8 mouse cellular contexts compared by ENCODE assay signal in the genomic region with DNA sequence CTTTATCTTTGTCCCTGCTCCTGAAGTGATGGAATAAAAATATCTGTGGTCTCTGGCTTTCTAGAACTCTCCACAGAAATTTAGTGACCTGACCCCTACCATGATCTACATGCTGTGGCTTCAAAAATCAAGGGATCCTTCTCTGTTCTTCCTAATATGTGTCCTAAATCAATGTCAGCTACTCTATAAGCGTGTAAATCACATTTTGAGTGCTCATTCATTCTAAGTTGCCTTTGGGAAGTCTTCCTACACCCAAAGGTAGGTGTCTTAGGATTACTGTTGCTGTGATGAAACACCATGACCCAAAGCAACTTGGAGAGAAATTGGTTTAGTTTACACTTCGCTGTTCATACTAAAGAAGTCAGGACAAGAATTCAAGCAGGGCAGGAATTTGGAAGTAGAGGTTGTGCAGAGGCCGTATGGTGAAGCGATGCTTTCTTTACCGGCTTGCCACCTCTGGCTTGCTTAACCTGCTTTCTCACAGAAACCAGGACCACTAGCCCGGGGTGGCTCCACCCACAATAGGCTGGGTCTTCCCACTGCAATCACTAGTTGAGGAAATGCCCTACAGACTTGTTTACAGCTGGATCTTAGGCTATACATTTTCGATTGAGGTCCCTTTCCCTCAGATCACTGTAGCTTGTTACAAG. TPM values are rescaled to one million over a fixed set of nuclear protein-coding genes. Genes with fewer than 3 reads are reported as not detected.
A peak's percentile ranks its signal among the peaks of the same experiment; 100 is the strongest.
DNase-seq lines count a peak whose midpoint lies in the region; ATAC-seq and TF ChIP-seq lines count a peak whose summit lies in the region.

No protein-coding gene starts in this region.

- 46% methylated on average over 7 of the region's 7 CpGs for WGBS in forebrain, embryonic 11.5 days
- WGBS in small intestine, adult 2 months: 42% methylated on average over 7 of the region's 7 CpGs

- intact Hi-C loops in gastrocnemius, postnatal 36 days (cut with DNase I): no loop called here

- no peak for TF ChIP-seq EP300 in CH12.LX (IDR thresholded peaks at IDR 0.05; ENCODE audit: low read length)

- H3K27ac ChIP-seq in CH12.LX (ENCODE audit: insufficient read depth, low read depth): no peak overlapping the region
- H3K27ac ChIP-seq in forebrain, embryonic 11.5 days (ENCODE audit: low read depth, low read length): no peak overlapping the region
- no peak overlapping the region for H3K27ac ChIP-seq in small intestine, adult 2 months (ENCODE audit: insufficient read depth, low read depth, low read length)

- H3K9ac ChIP-seq in CH12.LX (ENCODE audit: insufficient read depth, low read depth): peak overlapping the region; percentile 87
- H3K9ac ChIP-seq in forebrain, embryonic 11.5 days (ENCODE audit: low read length): peak overlapping the region; percentile 77

- in situ Hi-C loops in CH12.LX (cut with MboI; ENCODE audit: low pct_ligation_motif_present, low pct_unique_long_range_greater_than_20kb, low sequenced_read_pairs): no loop called here

- no peak for TF ChIP-seq CTCF in CH12.LX (conservative IDR thresholded peaks at IDR 0.05 in 1 of 2, IDR thresholded peaks at IDR 0.05 in 1 of 2; ENCODE audit: low read depth in 2 of 2, low read length in 2 of 2)
- no peak for TF ChIP-seq CTCF in small intestine, adult 2 months (IDR thresholded peaks at IDR 0.05; ENCODE audit: extremely low read depth, insufficient read length, insufficient replicate concordance, low read depth, low read length)

- H3K9me3 ChIP-seq in erythroblast, embryonic 14.5 days (ENCODE audit: control insufficient read depth, low read length): no peaks in the 10 kb centered on the region
- no peaks in the 10 kb centered on the region for H3K9me3 ChIP-seq in CH12.LX (replicated peaks; ENCODE audit: low read length)
- H3K9me3 ChIP-seq in forebrain, embryonic 11.5 days (ENCODE audit: control insufficient read depth, low read length): no peaks in the 10 kb centered on the region

- no peak for ATAC-seq in erythroblast, adult 5-6 weeks (replicated peaks; ENCODE audit: low FRiP score, poor library complexity, severe bottlenecking)
- no peak for ATAC-seq in forebrain, embryonic 11.5 days (replicated peaks; ENCODE audit: low FRiP score)

- H3K4me2 ChIP-seq in CH12.LX (ENCODE audit: insufficient read depth, low read depth, poor library complexity, severe bottlenecking): peak overlapping the region; percentile 89
- peak overlapping the region; percentile 92 for H3K4me2 ChIP-seq in forebrain, embryonic 11.5 days (ENCODE audit: low read depth, low read length, severe bottlenecking)

- H3K79me2 ChIP-seq in CH12.LX (replicated peaks; ENCODE audit: control insufficient read depth, extremely low read depth, insufficient read depth, poor library complexity, severe bottlenecking): peaks cover 28% of the 10 kb centered on the region

- dilution Hi-C loops in CH12.LX (cut with MboI; ENCODE audit: extremely low pct_ligation_motif_present, extremely low pct_unique_long_range_greater_than_20kb, low sequenced_read_pairs): no loop called here

- peaks cover 23% of the 10 kb centered on the region for H3K27me3 ChIP-seq in erythroblast, embryonic 14.5 days (ENCODE audit: control insufficient read depth)
- H3K27me3 ChIP-seq in CH12.LX (replicated peaks): peaks cover 5% of the 10 kb centered on the region
- H3K27me3 ChIP-seq in forebrain, embryonic 11.5 days (ENCODE audit: control insufficient read depth, insufficient read depth, low read length): peaks cover 2% of the 10 kb centered on the region; the same call in 1 of the 2 replicates
- H3K27me3 ChIP-seq in small intestine, adult 2 months (ENCODE audit: control insufficient read depth, insufficient read depth, low read length): no peaks in the 10 kb centered on the region

- H3K4me3 ChIP-seq in erythroblast, embryonic 14.5 days (replicated peaks): peak overlapping the region; percentile 79
- peak overlapping the region; percentile 59 to 84 (median 73) for H3K4me3 ChIP-seq in CH12.LX (replicated peaks in 1 of 3; ENCODE audit: low read depth in 2 of 3, low read length in 2 of 3, poor library complexity in 1 of 3)
- H3K4me3 ChIP-seq in forebrain, embryonic 11.5 days (ENCODE audit: low read depth, low read length): peak overlapping the region; percentile 63
- peak overlapping the region; percentile 86 for H3K4me3 ChIP-seq in small intestine, adult 2 months (ENCODE audit: low read depth, low read length)

- H3K4me1 ChIP-seq in erythroblast, embryonic 14.5 days (ENCODE audit: control insufficient read depth): peaks cover 47% of the 10 kb centered on the region
- H3K4me1 ChIP-seq in CH12.LX (ENCODE audit: control insufficient read depth in 1 of 2, insufficient read depth in 2 of 2): peaks cover 7 to 42% of the 10 kb centered on the region in 2 experiments; a peak in 3 of 4 replicates
- peaks cover 6% of the 10 kb centered on the region; the same call in 1 of the 2 replicates for H3K4me1 ChIP-seq in forebrain, embryonic 11.5 days (replicated peaks; ENCODE audit: control insufficient read depth, insufficient read depth, low read length)
- peaks cover 3% of the 10 kb centered on the region for H3K4me1 ChIP-seq in small intestine, adult 2 months (ENCODE audit: control insufficient read depth, insufficient read depth, insufficient read length, low read length)

- H3K36me3 ChIP-seq in erythroblast, embryonic 14.5 days (ENCODE audit: control insufficient read depth): no peaks in the 10 kb centered on the region
- peaks cover 0 to 9% of the 10 kb centered on the region in 2 experiments for H3K36me3 ChIP-seq in CH12.LX (replicated peaks in 1 of 2; ENCODE audit: control insufficient read depth in 1 of 2, insufficient read depth in 1 of 2, low read length in 1 of 2)
- no peaks in the 10 kb centered on the region for H3K36me3 ChIP-seq in forebrain, embryonic 11.5 days (ENCODE audit: control insufficient read depth, insufficient read depth, low read length)
- no peaks in the 10 kb centered on the region for H3K36me3 ChIP-seq in small intestine, adult 2 months (ENCODE audit: control insufficient read depth, insufficient read depth, low read length)

- peak; percentile 42 for DNase-seq in CH12.LX (ENCODE audit: extremely low read depth)
- no peak for DNase-seq in forebrain, embryonic 11.5 days (ENCODE audit: low spot score)
- DNase-seq in liver: peak; percentile 40
- no peak for DNase-seq in urinary bladder, postnatal 25 days (ENCODE audit: low spot score)
- no peak for DNase-seq in gastrocnemius, postnatal 36 days

- no peak for TF ChIP-seq RAD21 in CH12.LX (IDR thresholded peaks at IDR 0.05; ENCODE audit: low read depth, low read length)

- TF ChIP-seq POLR2A in CH12.LX (IDR thresholded peaks at IDR 0.05; ENCODE audit: low read depth, low read length): no peak
- no peak for TF ChIP-seq POLR2A in small intestine, adult 2 months (IDR thresholded peaks at IDR 0.05; ENCODE audit: low read depth, low read length)

TF ChIP-seq in CH12.LX, 34 proteins besides CTCF, POLR2A, EP300 and RAD21:
- TF ChIP-seq IRF4 (IDR thresholded peaks at IDR 0.05; ENCODE audit: low read depth, low read length) (no peak), HCFC1 (IDR thresholded peaks at IDR 0.05; ENCODE audit: low read depth, low read length) (no peak), CHD2 (IDR thresholded peaks at IDR 0.05; ENCODE audit: low read length) (no peak), JUN (IDR thresholded peaks at IDR 0.05; ENCODE audit: insufficient read depth, low read depth, low read length) (no peak), SIN3A (IDR thresholded peaks at IDR 0.05; ENCODE audit: low read length) (peak; percentile 34; the same call in 1 of the 2 replicates), CHD1 (IDR thresholded peaks at IDR 0.05; ENCODE audit: low read depth, low read length) (no peak; the same call in 1 of the 2 replicates), USF2 (conservative IDR thresholded peaks at IDR 0.05; ENCODE audit: low read depth, low read length) (no peak), MAZ (IDR thresholded peaks at IDR 0.05; ENCODE audit: low read depth, low read length) (no peak)

RNA-seq across cellular contexts. Expression of a gene that starts 1.2 kb away (rescaled TPM):
- 0.04 and 0.07 TPM in 2 replicates for polyA plus RNA-seq in erythroblast, embryonic 14.5 days (2012)
- total RNA-seq in erythroblast, adult 5-6 weeks (2015; ENCODE audit: low replicate concordance): 0.21 and 1.2 TPM in 2 replicates
- 1.1 TPM in 1 of 2 replicates, not detected in the other for total RNA-seq in erythroblast, adult 5-6 weeks (2017; ENCODE audit: low replicate concordance)
- 6.8 and 8.1 TPM in 2 replicates for total RNA-seq in CH12.LX (2012; rRNA removed)
- total RNA-seq in CH12.LX (2014; rRNA removed): 4.8 and 6.2 TPM in 2 replicates
- polyA plus RNA-seq in CH12.LX (2012; ENCODE audit: insufficient read length, low read depth): 16.0 and 16.6 TPM in 2 replicates
- 18.6 and 20.3 TPM in 2 replicates for polyA plus RNA-seq in forebrain, embryonic 11.5 days (2014; fragmentation: Nextera tagmentation; extraction: Ambion mirVana)
- polyA plus RNA-seq in small intestine, adult 2 months (2012; rRNA removed): 2.1 and 4.0 TPM in 2 replicates
- total RNA-seq in gastrocnemius, postnatal 36 days (2021): 1 to 10 TPM; 1.6 to 3.4 TPM

RNA-seq across cellular contexts. Expression of a gene that starts 36.1 kb away (rescaled TPM):
- 5.1 and 5.7 TPM in 2 replicates for polyA plus RNA-seq in erythroblast, embryonic 14.5 days (2012)
- 3.6 and 6.7 TPM in 2 replicates for total RNA-seq in erythroblast, adult 5-6 weeks (2015; ENCODE audit: low replicate concordance)
- total RNA-seq in erythroblast, adult 5-6 weeks (2017; ENCODE audit: low replicate concordance): 5.7 and 9.3 TPM in 2 replicates
- total RNA-seq in CH12.LX (2012; rRNA removed) (77.5 and 84.5 TPM in 2 replicates), CH12.LX (2014; rRNA removed) (72.1 and 81.8 TPM in 2 replicates)
- 93.1 and 98.7 TPM in 2 replicates for polyA plus RNA-seq in CH12.LX (2012; ENCODE audit: insufficient read length, low read depth)
- polyA plus RNA-seq in forebrain, embryonic 11.5 days (2014; fragmentation: Nextera tagmentation; extraction: Ambion mirVana): 146 and 152 TPM in 2 replicates
- polyA plus RNA-seq in small intestine, adult 2 months (2012; rRNA removed): 23.9 and 29.7 TPM in 2 replicates
- total RNA-seq in gastrocnemius, postnatal 36 days (2021): 10 to 100 TPM; 12.9 to 13.7 TPM

Comparison
In these comparisons a context has a peak if more than half of its experiments do, and no peak if none do; other contexts are left out.
1. DNase-seq: peak in CH12.LX (single experiment) and liver (single experiment); none in forebrain, embryonic 11.5 days (single experiment), urinary bladder, postnatal 25 days (single experiment) and gastrocnemius, postnatal 36 days (0 of 2).
2. Peak in every context shown above with its lines, with median percentiles within 50 percentile points of each other: H3K4me3 ChIP-seq.